Mouse (Mus musculus) right cerebral cortex, postnatal 14 days (tissue): ENCODE data around the gene Scgb2b18.
"Not testable (repeated sequence)": the region's sequence is repeated elsewhere in the genome, so short reads cannot be mapped to it uniquely, and the experiment has no call there.

Experiments
- DNase-seq: peaks from one replicate; pipeline ENCODE4 v3.0.0; 2022

The Scgb2b18 gene

GRCm38 (mm10) chr7:33173764-33174163, at the start of gene Scgb2b18:
Gene Scgb2b18 (minus strand): TSS chr7:33173864.
- not testable (repeated sequence) for DNase-seq

GRCm38 (mm10) chr7:33185268-33185667, 11.6 kb upstream of the Scgb2b18 start, which contains the start of gene Scgb1b18:
Gene Scgb1b18 (plus strand): TSS chr7:33185568.
- not testable (repeated sequence) for DNase-seq
